Mouse (Mus musculus): ENCODE measurements at regions not wholly inside any gene's neighbourhood (a gene's known extent, or its start where the extent isn't known, plus 50 kb on each side); places are given as distances from the start of the nearest gene placed in this dataset.

- TF ChIP-seq GATA4 (IDR thresholded peaks at IDR 0.05; ENCODE audit: insufficient replicate concordance, low read length): no peak
These were observed 64.5 kb upstream of the Otogl start for GRCm38 (mm10) chr10:107976392-107976965.

GRCm38 (mm10) chr10:107971748-107972147 lies 59.8 kb upstream of the Otogl start:
- no peak for TF ChIP-seq GATA4 (IDR thresholded peaks at IDR 0.05; ENCODE audit: insufficient replicate concordance, low read length)

- TF ChIP-seq GATA4 (IDR thresholded peaks at IDR 0.05; ENCODE audit: insufficient replicate concordance, low read length): no peak
These were observed 55.1 kb upstream of the Otogl start for GRCm38 (mm10) chr10:107966996-107967395.

GRCm38 (mm10) chr10:107964022-107964421 lies 52.1 kb upstream of the Otogl start:
- TF ChIP-seq GATA4 (IDR thresholded peaks at IDR 0.05; ENCODE audit: insufficient replicate concordance, low read length): no peak

- TF ChIP-seq GATA4 (IDR thresholded peaks at IDR 0.05; ENCODE audit: insufficient replicate concordance, low read length): no peak
These were observed 50.2 kb upstream of the Otogl start for GRCm38 (mm10) chr10:107962130-107962529.

Measured in liver, adult (tissue).